Mouse (Mus musculus) T-helper 17 cell (primary cell): ENCODE data around the gene Olfr479.
"Not testable (repeated sequence)": the region's sequence is repeated elsewhere in the genome, so short reads cannot be mapped to it uniquely, and the experiment has no call there.

ENCODE experiments used
- in situ Hi-C, 2 experiments: fragments of 300-600 bp; cut with MboI, MseI; formaldehyde crosslinking; loops; 1 replicate in 1 of 2; 2 replicates in 1 of 2; pipeline ENCODE4 v1.15.1; 2025; ENCODE audit warnings: high pct_unique_total_duplicates in 2 of 2

The Olfr479 gene

GRCm38 (mm10) chr7:108050393-108050792 lies at the start of gene Olfr479:
Gene Olfr479 (plus strand): TSS chr7:108050693.
- in situ Hi-C loops, result loop anchor here in 1 of 2 experiments (25.0 kb wide), 1 partner anchor 1237 kb away; no protein-coding TSS in a partner anchor

GRCm38 (mm10) chr7:108014256-108014655 lies 36.2 kb upstream of the Olfr479 start:
- in situ Hi-C loops, result not testable (repeated sequence)

- in situ Hi-C loops, result no loop called here
Observed at GRCm38 (mm10) chr7:108033889-108034288, 16.6 kb upstream of the Olfr479 start, which contains the start of gene Olfr478. Gene Olfr478 (minus strand): TSS chr7:108033989.

GRCm38 (mm10) chr7:108067246-108067645 lies 16.8 kb downstream of the Olfr479 start, which contains the start of gene Olfr480:
Gene Olfr480 (minus strand): TSS chr7:108067346.
- in situ Hi-C loops, result loop anchor here in 1 of 2 experiments (25.0 kb wide), 1 partner anchor 1220 kb away; no protein-coding TSS in a partner anchor

GRCm38 (mm10) chr7:108079555-108079954 lies 29.1 kb downstream of the Olfr479 start, which contains the start of gene Olfr481:
Gene Olfr481 (plus strand): TSS chr7:108079855.
- in situ Hi-C loops, result no loop called here

GRCm38 (mm10) chr7:108097486-108097885 lies 47.0 kb downstream of the Olfr479 start, which contains the start of gene Olfr482:
Gene Olfr482 (minus strand): TSS chr7:108097586.
- in situ Hi-C loops, result no loop called here

- in situ Hi-C loops, result no loop called here
Observed at GRCm38 (mm10) chr7:108100549-108100948, 50.1 kb downstream of the Olfr479 start, which contains the start of gene Olfr483. Gene Olfr483 (plus strand): TSS chr7:108100849.
